Mouse (Mus musculus) spleen, postnatal 10 days (tissue): ENCODE measurements around the gene Gemin7.

Experiments
- DNase-seq, 2 experiments: peaks; one replicate each; pipeline ENCODE4 v3.0.0; 2021 to 2022; ENCODE audit warnings: low spot score in 2 of 2

Gene Gemin7

GRCm38 (mm10) chr7:19547344-19547969, 29.9 kb downstream of the Gemin7 start:
- no peak for DNase-seq

- DNase-seq, result no peak
Observed at GRCm38 (mm10) chr7:19546007-19546406, 31.4 kb downstream of the Gemin7 start.

- peak in 1 of 2 experiments; percentile 60 for DNase-seq
Observed at GRCm38 (mm10) chr7:19543584-19543983, 33.8 kb downstream of the Gemin7 start.

GRCm38 (mm10) chr7:19542155-19542691, 35.2 kb downstream of the Gemin7 start:
- DNase-seq, result no peak

- no peak for DNase-seq
Observed at GRCm38 (mm10) chr7:19541681-19542154, 35.7 kb downstream of the Gemin7 start.

- DNase-seq, result no peak
Observed at GRCm38 (mm10) chr7:19540771-19541566, 36.4 kb downstream of the Gemin7 start.

GRCm38 (mm10) chr7:19534676-19535075, 42.7 kb downstream of the Gemin7 start:
- DNase-seq, result no peak

GRCm38 (mm10) chr7:19532240-19532639, 45.2 kb downstream of the Gemin7 start:
- no peak for DNase-seq

GRCm38 (mm10) chr7:19531077-19531476, 46.3 kb downstream of the Gemin7 start:
- no peak for DNase-seq

GRCm38 (mm10) chr7:19525105-19525481, 52.3 kb downstream of the Gemin7 start:
- DNase-seq, result no peak

GRCm38 (mm10) chr7:19524420-19525104, 52.8 kb downstream of the Gemin7 start:
- no peak for DNase-seq

GRCm38 (mm10) chr7:19523757-19524419, 53.5 kb downstream of the Gemin7 start:
- DNase-seq, result peak; percentile 51 to 66

- no peak for DNase-seq
Observed at GRCm38 (mm10) chr7:19523017-19523756, 54.2 kb downstream of the Gemin7 start.

- no peak for DNase-seq
Observed at GRCm38 (mm10) chr7:19520032-19520431, 57.4 kb downstream of the Gemin7 start.

GRCm38 (mm10) chr7:19517652-19518365, 59.6 kb downstream of the Gemin7 start, which contains the start of gene Nkpd1:
TSS of gene Nkpd1 (plus strand) at chr7:19517838.
- peak in 1 of 2 experiments; percentile 30 for DNase-seq
